Mouse (Mus musculus) bone marrow macrophage, adult 2 months (primary cell): ENCODE measurements around the gene Gm10318.

Experiments
- CTCF ChIP-seq: IDR thresholded peaks from 2 replicates; pipeline ENCODE4 v1.5.1; 2012; ENCODE audit warnings: low read depth, mild to moderate bottlenecking, low read length, moderate library complexity
- POLR2A ChIP-seq: IDR thresholded peaks from 2 replicates; pipeline ENCODE4 v1.6.1; 2012; ENCODE audit warnings: mild to moderate bottlenecking, low read depth, low read length, borderline replicate concordance

DNA sequence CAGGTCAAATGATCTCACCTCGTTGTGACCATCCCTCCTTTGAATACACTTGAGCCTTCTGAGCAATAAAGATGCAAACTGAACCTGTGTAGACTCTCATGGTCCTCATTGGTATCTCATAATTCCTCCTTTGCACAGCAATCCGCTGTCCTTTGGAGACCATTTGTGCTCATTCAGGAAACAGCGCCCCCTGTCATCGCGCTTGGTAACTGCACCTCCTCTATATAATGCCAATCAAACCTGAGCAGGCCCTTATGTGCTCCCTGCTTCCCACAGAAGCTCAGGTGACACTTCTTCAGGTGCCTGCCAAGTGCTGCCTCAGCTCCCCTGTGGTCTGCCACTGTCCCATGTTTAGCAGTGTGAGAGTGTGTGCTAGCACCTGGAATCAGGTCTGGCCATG is 37.1 kb upstream of the Gm10318 start:
- TF ChIP-seq POLR2A = no peak
- peak; percentile 50; the same call in 1 of the 2 replicates for TF ChIP-seq CTCF
